Mouse (Mus musculus): ENCODE measurements around the gene Senp5. TPM values are rescaled to one million over a fixed set of nuclear protein-coding genes. Genes with fewer than 3 reads are reported as not detected.

Gene Senp5
- polyA plus RNA-seq, 1 experiment = 4.3 TPM

- Histone ChIP-seq H3K36me3 (ENCODE audit: control insufficient read depth, insufficient read depth, low read length) (no peaks in the 10 kb centered on the region), H3K27me3 (ENCODE audit: control insufficient read depth, insufficient read depth, low read length) (no peaks in the 10 kb centered on the region), H3K4me3 (ENCODE audit: control insufficient read depth, low read depth, low read length) (peak overlapping the region; percentile 31), H3K4me1 (ENCODE audit: control insufficient read depth, insufficient read depth, low read length) (peaks cover 6% of the 10 kb centered on the region), H3K27ac (ENCODE audit: control insufficient read depth, insufficient read depth, low read depth, low read length) (no peak overlapping the region)
- peak; percentile 80; the same call in 1 of the 2 replicates for TF ChIP-seq CTCF (IDR thresholded peaks at IDR 0.05; ENCODE audit: control insufficient read depth, insufficient read depth, insufficient replicate concordance, low read depth, low read length)
- TF ChIP-seq POLR2A (IDR thresholded peaks at IDR 0.05; ENCODE audit: control insufficient read depth, low read depth, low read length) = no peak
Observed at GRCm38 (mm10) chr16:31918248-31918724, 84.8 kb downstream of the Senp5 start.

- H3K27me3 ChIP-seq (ENCODE audit: control insufficient read depth, insufficient read depth, low read length) = no peaks in the 10 kb centered on the region
- H3K4me3 ChIP-seq (ENCODE audit: control insufficient read depth, low read depth, low read length) = no peak overlapping the region
- no peak overlapping the region for H3K27ac ChIP-seq (ENCODE audit: control insufficient read depth, insufficient read depth, low read depth, low read length)
- TF ChIP-seq POLR2A (IDR thresholded peaks at IDR 0.05; ENCODE audit: control insufficient read depth, low read depth, low read length) (no peak), CTCF (IDR thresholded peaks at IDR 0.05; ENCODE audit: control insufficient read depth, insufficient read depth, insufficient replicate concordance, low read depth, low read length) (no peak)
- H3K36me3 ChIP-seq (ENCODE audit: control insufficient read depth, insufficient read depth, low read length) = no peaks in the 10 kb centered on the region
- peaks cover 6% of the 10 kb centered on the region for H3K4me1 ChIP-seq (ENCODE audit: control insufficient read depth, insufficient read depth, low read length)
Observed at GRCm38 (mm10) chr16:31917776-31918175, 85.3 kb downstream of the Senp5 start.

- Histone ChIP-seq H3K36me3 (ENCODE audit: control insufficient read depth, insufficient read depth, low read length) (no peaks in the 10 kb centered on the region), H3K4me3 (ENCODE audit: control insufficient read depth, low read depth, low read length) (no peak overlapping the region), H3K27me3 (ENCODE audit: control insufficient read depth, insufficient read depth, low read length) (no peaks in the 10 kb centered on the region), H3K4me1 (ENCODE audit: control insufficient read depth, insufficient read depth, low read length) (no peaks in the 10 kb centered on the region; the same call in 1 of the 2 replicates), H3K27ac (ENCODE audit: control insufficient read depth, insufficient read depth, low read depth, low read length) (no peak overlapping the region)
- no peak for TF ChIP-seq CTCF (IDR thresholded peaks at IDR 0.05; ENCODE audit: control insufficient read depth, insufficient read depth, insufficient replicate concordance, low read depth, low read length)
- TF ChIP-seq POLR2A (IDR thresholded peaks at IDR 0.05; ENCODE audit: control insufficient read depth, low read depth, low read length) = no peak
Observed at GRCm38 (mm10) chr16:31910281-31910847, 92.7 kb downstream of the Senp5 start.

Other genes starting within 250 kb of the Senp5 start
- gene Meltf, start 124.5 kb downstream of the Senp5 start, polyA plus RNA-seq (2012; rRNA removed) = 7.5 and 8.3 TPM in 2 replicates
- gene Pigz, start 69.4 kb downstream of the Senp5 start, polyA plus RNA-seq (2012; rRNA removed) = 0.12 and 0.24 TPM in 2 replicates
- gene 0610012G03Rik, start 54.8 kb downstream of the Senp5 start, polyA plus RNA-seq (2012; rRNA removed) = 43.6 and 53.7 TPM in 2 replicates
- 25.8 and 32.6 TPM in 2 replicates for gene Ncbp2, start 54.8 kb downstream of the Senp5 start, polyA plus RNA-seq (2012; rRNA removed)
- 6.9 and 7.3 TPM in 2 replicates for gene Pak2, start 76.1 kb upstream of the Senp5 start, polyA plus RNA-seq (2012; rRNA removed)
- gene Pigx, start 96.5 kb upstream of the Senp5 start, polyA plus RNA-seq (2012; rRNA removed) = 7.6 and 8.5 TPM in 2 replicates
- 33.5 and 33.9 TPM in 2 replicates for gene Cep19, start 96.5 kb upstream of the Senp5 start, polyA plus RNA-seq (2012; rRNA removed)
- 4.1 and 4.5 TPM in 2 replicates for gene Nrros, start 162.3 kb upstream of the Senp5 start, polyA plus RNA-seq (2012; rRNA removed)
- 1.6 and 1.9 TPM in 2 replicates for gene Bex6, start 176.5 kb upstream of the Senp5 start, polyA plus RNA-seq (2012; rRNA removed)
- gene Fbxo45, start 243.9 kb upstream of the Senp5 start, polyA plus RNA-seq (2012; rRNA removed) = 3.7 and 4.8 TPM in 2 replicates
- gene Wdr53, start 243.9 kb upstream of the Senp5 start, polyA plus RNA-seq (2012; rRNA removed) = 35.2 and 39.4 TPM in 2 replicates